Mouse (Mus musculus): Measurements from ENCODE around the gene Casp12.
A peak's percentile ranks its signal among the peaks of the same experiment; 100 is the strongest.
"Not testable (repeated sequence)": the region's sequence is repeated elsewhere in the genome, so short reads cannot be mapped to it uniquely, and the experiment has no call there.

The Casp12 gene

GRCm38 (mm10) chr9:5345291-5345898, at the start of gene Casp12:
Casp12 (plus strand) TSS chr9:5345430.
- peak; percentile 3 for DNase-seq (ENCODE audit: low spot score)

GRCm38 (mm10) chr9:5296354-5297237, 48.6 kb upstream of the Casp12 start:
- DNase-seq (ENCODE audit: low spot score), result no peak

- DNase-seq (ENCODE audit: low spot score), result no peak
Observed at GRCm38 (mm10) chr9:5298329-5299131, 46.7 kb upstream of the Casp12 start, which contains the start of gene Casp1. Casp1 (plus strand) TSS chr9:5298517.

- no peak for DNase-seq (ENCODE audit: low spot score)
Observed at GRCm38 (mm10) chr9:5299132-5299381, 46.2 kb upstream of the Casp12 start.

GRCm38 (mm10) chr9:5308561-5308960, 36.7 kb upstream of the Casp12 start, which contains the start of gene Casp4:
Casp4 (plus strand) TSS chr9:5308828.
- DNase-seq (ENCODE audit: low spot score), result no peak

GRCm38 (mm10) chr9:5310112-5310511, 35.1 kb upstream of the Casp12 start:
- no peak for DNase-seq (ENCODE audit: low spot score)

- no peak for DNase-seq (ENCODE audit: low spot score)
Observed at GRCm38 (mm10) chr9:5311435-5311834, 33.8 kb upstream of the Casp12 start.

- no peak for DNase-seq (ENCODE audit: low spot score)
Observed at GRCm38 (mm10) chr9:5328204-5328603, 17.0 kb upstream of the Casp12 start.

GRCm38 (mm10) chr9:5332441-5332840, 12.8 kb upstream of the Casp12 start:
- no peak for DNase-seq (ENCODE audit: low spot score)

- DNase-seq (ENCODE audit: low spot score), result no peak
Observed at GRCm38 (mm10) chr9:5333422-5333821, 11.8 kb upstream of the Casp12 start.

GRCm38 (mm10) chr9:5343092-5343491, 2.1 kb upstream of the Casp12 start:
- no peak for DNase-seq (ENCODE audit: low spot score)

GRCm38 (mm10) chr9:5344090-5344489, 1.1 kb upstream of the Casp12 start:
- DNase-seq (ENCODE audit: low spot score), result no peak

GRCm38 (mm10) chr9:5347381-5347780, 2.2 kb downstream of the Casp12 start:
- peak; percentile 3 for DNase-seq (ENCODE audit: low spot score)

- DNase-seq (ENCODE audit: low spot score), result no peak
Observed at GRCm38 (mm10) chr9:5353673-5354072, 8.4 kb downstream of the Casp12 start.

GRCm38 (mm10) chr9:5356801-5357200, 11.6 kb downstream of the Casp12 start:
- DNase-seq (ENCODE audit: low spot score), result no peak

GRCm38 (mm10) chr9:5393561-5393960, 48.3 kb downstream of the Casp12 start:
- DNase-seq (ENCODE audit: low spot score), result no peak

GRCm38 (mm10) chr9:5395861-5396260, 50.6 kb downstream of the Casp12 start:
- not testable (repeated sequence) for DNase-seq (ENCODE audit: low spot score)

GRCm38 (mm10) chr9:5410988-5411568, 65.8 kb downstream of the Casp12 start:
- no peak for DNase-seq (ENCODE audit: low spot score)

- no peak for DNase-seq (ENCODE audit: low spot score)
Observed at GRCm38 (mm10) chr9:5412446-5413111, 67.3 kb downstream of the Casp12 start.

GRCm38 (mm10) chr9:5417871-5418270, 72.6 kb downstream of the Casp12 start:
- DNase-seq (ENCODE audit: low spot score), result no peak
